Mouse (Mus musculus) lung, adult 2 months (tissue): ENCODE measurements at regions not wholly inside any gene's neighbourhood (a gene's known extent, or its start where the extent isn't known, plus 50 kb on each side); places are given as distances from the start of the nearest gene placed in this dataset.

Source experiments
- CTCF ChIP-seq: fragments of 200-500 bp; IDR thresholded peaks from 2 replicates; pipeline ENCODE4 v1.5.1; 2011; ENCODE audit warnings: mild to moderate bottlenecking, low read length, control low read depth; ENCODE audit not compliant: insufficient read depth
- POLR2A ChIP-seq: fragments of 200-500 bp; IDR thresholded peaks from 2 replicates; pipeline ENCODE4 v1.6.1; 2011; ENCODE audit warnings: low read depth, mild to moderate bottlenecking, control low read depth, low read length, borderline replicate concordance; ENCODE audit errors: extremely low read depth

GRCm38 (mm10) chr9:101570714-101571113 lies 290.9 kb upstream of the 9630041A04Rik start:
- TF ChIP-seq POLR2A (no peak), CTCF (no peak)
